ENCODE assay signal across 13 mouse cellular contexts in the genomic region with DNA sequence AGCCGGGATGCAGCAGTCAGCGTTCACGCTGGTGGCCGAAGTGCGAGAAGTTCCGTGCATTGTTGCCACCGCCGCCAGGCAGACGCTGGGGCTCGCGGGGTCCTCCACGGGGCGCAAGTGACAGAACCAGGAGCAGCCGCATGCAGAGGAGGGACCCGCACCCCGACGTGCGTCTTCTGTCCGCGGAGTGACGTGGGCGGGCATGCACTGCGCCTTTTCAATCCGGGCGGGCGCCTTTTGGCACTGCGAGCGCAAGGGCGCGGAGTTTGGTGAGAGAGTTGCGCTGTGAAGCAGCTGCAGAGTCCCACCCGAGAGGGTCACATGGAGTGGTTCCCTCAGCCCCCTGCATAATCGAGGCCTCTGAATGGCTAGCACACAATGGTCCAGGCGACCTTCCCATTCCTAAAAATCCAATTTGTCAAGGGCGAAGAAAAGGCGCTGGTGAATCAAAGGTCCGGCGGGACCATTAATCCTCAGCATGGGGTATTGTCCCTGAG. TPM values are rescaled to one million over a fixed set of nuclear protein-coding genes. Genes with fewer than 3 reads are reported as not detected.
DNase-seq lines count a peak whose midpoint lies in the region; ATAC-seq lines count a peak whose summit lies in the region.
"Had no signal": no experiment of that assay in that cellular context is flagged by ENCODE, and none has a peak within 500 bp of the region (broad histone marks: within the 10 kb centered on the region; RNA-seq: fewer than 3 reads in every experiment).

A gene (minus strand): TSS at position 369 of the 497 bp plus-strand sequence.

- no peak within 1 kb of the TSS for H3K27ac ChIP-seq in forebrain, embryonic 12.5 days
- no peak within 1 kb of the TSS for H3K27ac ChIP-seq in limb, embryonic 12.5 days
- H3K27ac ChIP-seq in neural tube, embryonic 13.5 days (replicated peaks), result 0 out of 2 replicates have a peak within 1 kb of the TSS, but pooled peaks have one; percentile 49
- no peak within 1 kb of the TSS for H3K27ac ChIP-seq in liver, embryonic 12.5 days
- H3K27ac ChIP-seq: lung, embryonic 15.5 days had no signal

- H3K4me1 ChIP-seq in forebrain, embryonic 12.5 days, result peaks cover 39% of the 10 kb centered on the region
- peaks cover 9% of the 10 kb centered on the region for H3K4me1 ChIP-seq in limb, embryonic 12.5 days (replicated peaks)
- H3K4me1 ChIP-seq in neural tube, embryonic 13.5 days (replicated peaks), result peaks cover 38% of the 10 kb centered on the region
- H3K4me1 ChIP-seq in liver, embryonic 12.5 days, result peaks cover 9% of the 10 kb centered on the region

- no peaks in the 10 kb centered on the region for H3K9me3 ChIP-seq in forebrain, embryonic 12.5 days
- H3K9me3 ChIP-seq in limb, embryonic 12.5 days, result no peaks in the 10 kb centered on the region
- no peaks in the 10 kb centered on the region for H3K9me3 ChIP-seq in neural tube, embryonic 13.5 days
- H3K9me3 ChIP-seq in liver, embryonic 12.5 days (replicated peaks), result no peaks in the 10 kb centered on the region
- H3K9me3 ChIP-seq: lung, embryonic 15.5 days had no signal

- peaks cover 94% of the 10 kb centered on the region for H3K27me3 ChIP-seq in forebrain, embryonic 12.5 days
- peaks cover 98% of the 10 kb centered on the region for H3K27me3 ChIP-seq in limb, embryonic 12.5 days
- H3K27me3 ChIP-seq in neural tube, embryonic 13.5 days, result peaks cover 97% of the 10 kb centered on the region
- peaks cover 100% of the 10 kb centered on the region for H3K27me3 ChIP-seq in liver, embryonic 12.5 days (replicated peaks)

- H3K4me2 ChIP-seq in forebrain, embryonic 12.5 days, result peak within 1 kb of the TSS; percentile 35
- peak within 1 kb of the TSS; percentile 19; the same call in 1 of the 2 replicates for H3K4me2 ChIP-seq in limb, embryonic 12.5 days
- peak within 1 kb of the TSS; percentile 52 for H3K4me2 ChIP-seq in neural tube, embryonic 13.5 days
- no peak within 1 kb of the TSS for H3K4me2 ChIP-seq in liver, embryonic 12.5 days
- H3K4me2 ChIP-seq: lung, embryonic 15.5 days had no signal

- peak within 1 kb of the TSS; percentile 15 for H3K4me3 ChIP-seq in forebrain, embryonic 12.5 days (replicated peaks)
- peak within 1 kb of the TSS; percentile 12; the same call in 1 of the 2 replicates for H3K4me3 ChIP-seq in limb, embryonic 12.5 days (replicated peaks)
- peak within 1 kb of the TSS; percentile 36 for H3K4me3 ChIP-seq in neural tube, embryonic 13.5 days
- H3K4me3 ChIP-seq in liver, embryonic 12.5 days, result no peak within 1 kb of the TSS
- H3K4me3 ChIP-seq: lung, embryonic 15.5 days had no signal

- no peak for ATAC-seq in forebrain, embryonic 12.5 days (ENCODE audit: low FRiP score)
- no peak for ATAC-seq in limb, embryonic 12.5 days (ENCODE audit: insufficient number of reproducible peaks, insufficient read depth, low FRiP score, low TSS enrichment, low read depth)
- peak; percentile 73 for ATAC-seq in neural tube, embryonic 13.5 days (ENCODE audit: low read depth)
- ATAC-seq in liver, embryonic 12.5 days, result no peak
- ATAC-seq in monocyte, adult 5-6 weeks (replicated peaks; ENCODE audit: insufficient number of reproducible peaks, low FRiP score, low TSS enrichment, poor library complexity, severe bottlenecking), result no peak

- WGBS in forebrain, embryonic 12.5 days, result 0% methylated on average over 38 of the region's 38 CpGs
- WGBS in limb, embryonic 12.5 days, result under 1% methylated on average over 38 of the region's 38 CpGs
- WGBS in neural tube, embryonic 13.5 days, result under 1% methylated on average over 38 of the region's 38 CpGs
- whole genome bisulfite sequencing in liver, embryonic 12.5 days (ENCODE audit: insufficient replicate concordance), result 3% methylated on average over 38 of the region's 38 CpGs

- peak; percentile 38 to 39 for DNase-seq in cerebellum, postnatal 10 days
- DNase-seq in cerebellum, adult 9-10 months, result no peak
- no peak for DNase-seq in left cerebral cortex, adult 8-10 months (ENCODE audit: low spot score in 2 of 2)
- DNase-seq: kidney, adult 18-20 months; thymus, postnatal 14 days had no signal

- H3K36me3 ChIP-seq in forebrain, embryonic 12.5 days (replicated peaks), result no peaks in the 10 kb centered on the region
- no peaks in the 10 kb centered on the region for H3K36me3 ChIP-seq in limb, embryonic 12.5 days
- H3K36me3 ChIP-seq in neural tube, embryonic 13.5 days, result no peaks in the 10 kb centered on the region
- no peaks in the 10 kb centered on the region for H3K36me3 ChIP-seq in liver, embryonic 12.5 days
- H3K36me3 ChIP-seq: lung, embryonic 15.5 days had no signal

- H3K9ac ChIP-seq in forebrain, embryonic 12.5 days, result no peak within 1 kb of the TSS
- no peak within 1 kb of the TSS for H3K9ac ChIP-seq in limb, embryonic 12.5 days (replicated peaks)
- peak within 1 kb of the TSS; percentile 52 for H3K9ac ChIP-seq in neural tube, embryonic 13.5 days
- no peak within 1 kb of the TSS for H3K9ac ChIP-seq in liver, embryonic 12.5 days
- H3K9ac ChIP-seq: lung, embryonic 15.5 days had no signal

RNA-seq across cellular contexts. Expression of the gene that starts here (rescaled TPM):
- 0.42 and 0.60 TPM in 2 replicates for polyA plus RNA-seq in forebrain, embryonic 12.5 days (2016; fragmentation: Nextera tagmentation; extraction: Ambion mirVana)
- not detected in 2 replicates for polyA plus RNA-seq in limb, embryonic 12.5 days (2016; fragmentation: Nextera tagmentation; extraction: Ambion mirVana)
- polyA plus RNA-seq in neural tube, embryonic 13.5 days (2015; fragmentation: Nextera tagmentation; extraction: Ambion mirVana), result 1.4 and 2.0 TPM in 2 replicates
- polyA plus RNA-seq in liver, embryonic 12.5 days (2016; fragmentation: Nextera tagmentation; extraction: Ambion mirVana), result not detected in 2 replicates
- not detected in 3 replicates for total RNA-seq in monocyte, adult 5-6 weeks (2017)
- under 1 TPM in 1 of 4 experiments, not detected in 3; 0.15 TPM for total RNA-seq in left cerebral cortex, adult 8-10 months (2022)
- total RNA-seq: heart, adult 8-10 months; left cerebral cortex, adult 18-20 months had no signal
- polyA plus RNA-seq: lung, embryonic 15.5 days had no signal

Comparison
In these comparisons a context has a peak if more than half of its experiments do, and no peak if none do; other contexts are left out.
1. DNase-seq: peak in cerebellum, postnatal 10 days (2 of 2); none in cerebellum, adult 9-10 months (single experiment) and left cerebral cortex, adult 8-10 months (0 of 2).